Mouse (Mus musculus) kidney, adult 10 weeks (tissue): ENCODE measurements around the gene Dbnl. TPM values are rescaled to one million over a fixed set of nuclear protein-coding genes. Genes with fewer than 3 reads are reported as not detected.

Experiments used
- polyA plus RNA-seq: library from polyadenylated mRNA; stranded (reverse); fragments of 350-450 nt; fragmentation: Illumina TruSeq; extraction: RNeasy Lipid Tissue Mini Kit (QIAGEN cat#74804); gene quantifications from one replicate; pipeline ENCODE4 v1.2.3, GENCODE M21; 2014; ENCODE audit warnings: low read depth, low replicate concordance

Dbnl gene
- 3.7 TPM for polyA plus RNA-seq

DNA sequence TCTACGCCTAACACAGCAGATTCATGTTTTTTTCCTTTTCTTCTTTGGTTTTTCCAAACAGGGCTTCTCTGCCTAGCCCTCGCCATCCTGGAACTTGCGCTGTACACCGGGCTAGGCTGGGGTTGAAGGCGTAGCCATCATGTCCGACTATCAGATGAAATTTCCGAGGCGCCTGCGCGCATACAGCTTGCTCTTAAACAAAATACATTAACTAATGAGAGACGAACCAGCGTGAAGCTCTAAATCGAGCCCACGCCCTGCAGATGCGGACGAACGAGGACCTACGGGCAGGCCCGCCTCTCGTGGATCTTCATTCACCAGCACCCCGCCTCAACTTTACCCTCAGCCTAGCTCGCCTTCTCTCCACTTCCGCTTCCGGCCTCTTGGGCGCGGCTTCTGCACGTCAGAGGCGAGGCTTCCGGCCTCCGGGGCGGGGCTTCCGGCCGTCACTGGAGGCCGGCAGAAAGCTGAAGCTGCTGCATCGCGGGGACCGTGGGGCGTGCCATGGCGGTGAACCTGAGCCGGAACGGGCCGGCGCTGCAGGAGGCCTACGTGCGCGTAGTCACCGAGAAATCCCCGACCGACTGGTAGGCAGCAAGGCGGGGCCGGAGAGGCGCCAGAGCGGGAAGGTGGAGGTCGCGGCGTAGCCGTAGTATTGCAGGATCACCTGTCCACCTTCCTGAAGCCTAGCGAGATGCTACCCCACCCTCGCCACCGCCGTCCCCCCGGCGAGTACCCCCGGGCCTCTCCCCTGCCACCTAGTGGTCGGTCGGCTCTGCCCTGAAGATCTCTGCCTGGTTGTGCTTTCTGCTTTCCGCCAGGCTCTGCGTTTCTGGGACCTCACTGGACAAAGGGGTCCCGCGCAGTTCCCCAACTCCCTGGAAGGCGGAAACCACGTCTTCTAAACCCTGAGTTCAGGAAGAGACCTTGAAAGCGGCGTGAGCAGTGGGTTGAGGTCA is at the start of gene Dbnl:
Gene Dbnl (plus strand): TSS at position 433 of the 959 bp plus-strand sequence.

DNA sequence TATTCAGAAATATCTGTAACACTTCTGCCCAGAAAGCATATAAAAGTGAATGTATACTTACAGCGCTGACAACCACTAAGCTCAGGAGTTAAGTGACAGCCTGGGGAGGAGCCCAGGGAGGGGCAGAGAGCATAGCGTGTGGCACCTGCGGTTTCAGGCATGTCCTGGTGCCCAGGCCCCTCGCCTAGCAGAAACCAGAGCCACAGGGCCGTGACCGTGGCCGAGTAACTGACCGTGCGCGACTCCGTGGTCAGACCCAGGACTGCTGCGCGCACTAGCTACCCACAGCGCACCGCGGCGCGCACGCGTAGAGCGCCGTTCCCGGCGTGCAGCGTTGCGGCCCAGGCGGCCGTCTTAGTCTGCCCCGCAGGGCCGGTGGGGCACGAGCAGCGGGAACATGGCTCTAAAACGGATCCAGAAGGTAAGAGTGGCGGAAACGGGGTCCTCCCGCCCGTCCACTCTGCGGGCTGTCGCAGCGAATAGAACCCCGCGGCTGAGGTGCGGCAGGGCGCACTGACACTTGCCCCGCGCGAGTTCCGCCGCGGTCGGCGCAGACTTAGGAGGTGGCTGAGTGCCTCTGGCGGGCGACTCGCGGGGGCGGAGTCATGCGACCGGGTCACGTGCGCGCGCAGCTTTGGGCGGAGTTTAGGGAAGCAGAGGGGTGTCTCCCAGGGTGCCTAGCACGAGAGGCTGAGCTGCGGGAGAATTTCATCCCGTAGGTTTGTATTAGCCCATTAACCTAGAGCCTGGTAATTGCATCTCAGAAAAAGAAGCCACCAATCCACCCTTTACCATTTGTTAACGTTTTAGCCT is 26.3 kb upstream of the Dbnl start, which contains the start of gene Urgcp:
Gene Urgcp (minus strand): TSS at position 557 of the 813 bp plus-strand sequence.

DNA sequence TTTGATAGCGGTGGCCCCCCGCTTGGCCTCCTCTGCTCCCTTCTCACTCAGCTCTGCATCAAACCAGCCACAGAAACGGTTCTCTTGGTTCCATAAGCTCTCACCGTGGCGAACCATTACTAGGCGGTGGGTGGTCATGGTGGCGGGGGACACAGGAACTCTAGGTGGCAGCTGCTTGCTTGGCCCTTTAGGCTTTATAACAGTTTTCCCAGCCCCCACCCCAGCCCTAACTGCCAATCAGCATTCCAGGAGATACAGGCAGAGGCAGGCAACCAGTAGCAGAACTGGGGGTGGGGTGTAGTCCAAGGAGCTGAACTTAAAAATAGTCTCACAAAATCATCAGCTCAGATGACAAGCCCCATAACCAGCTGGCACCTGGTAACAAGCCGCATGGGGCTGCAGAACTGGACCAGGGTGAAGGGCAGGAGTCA is 15.3 kb downstream of the Dbnl start, which contains the start of gene Pgam2:
Gene Pgam2 (minus strand): TSS at position 183 of the 431 bp plus-strand sequence.

DNA sequence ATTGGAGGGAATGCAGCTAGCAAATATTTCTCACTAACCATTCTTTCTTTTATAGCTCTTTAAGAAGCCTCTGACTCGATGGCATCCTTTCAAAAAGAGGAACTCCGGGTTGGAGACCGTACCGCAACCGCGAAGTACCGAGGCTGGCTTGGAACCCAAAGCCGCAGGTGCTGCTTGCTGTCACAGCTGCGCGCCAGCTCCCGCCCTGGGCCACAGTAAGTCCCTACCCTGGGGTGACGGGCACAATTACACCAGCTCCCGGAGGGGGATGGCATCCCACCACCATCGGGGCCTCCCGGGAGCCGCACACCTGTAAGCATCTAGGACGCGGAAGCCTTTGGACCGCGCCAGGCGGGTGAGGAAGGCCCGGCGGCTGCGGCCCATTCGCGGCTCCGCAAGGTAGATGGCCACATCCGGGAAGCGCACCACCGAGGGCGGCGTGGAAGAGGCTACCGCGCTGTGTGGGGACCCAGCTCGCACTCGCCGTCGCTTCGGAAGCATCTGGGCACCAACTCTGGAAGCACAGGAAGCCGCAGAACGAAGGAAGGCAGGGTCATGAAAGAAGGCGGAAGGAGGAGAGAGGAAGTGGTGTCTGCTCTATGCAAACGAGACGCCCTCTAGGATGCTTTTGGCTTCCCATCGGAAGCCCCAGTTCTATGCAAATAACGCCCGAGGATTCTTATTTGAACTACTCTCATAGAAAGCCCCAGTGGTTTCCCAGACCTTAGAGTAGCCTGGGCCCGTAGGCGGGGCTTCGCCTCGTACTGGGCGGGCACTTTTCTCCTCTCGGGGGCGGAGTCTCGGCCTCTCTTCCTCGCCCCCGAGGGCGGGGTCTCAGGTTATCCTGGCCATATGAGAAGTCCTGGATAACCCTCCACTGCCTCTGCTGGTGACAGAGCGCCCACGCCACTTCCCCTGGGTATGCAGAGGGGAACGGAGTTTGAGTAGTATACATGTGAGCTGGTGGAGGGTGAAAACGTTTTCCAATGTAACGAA is 49.3 kb downstream of the Dbnl start, which contains the start of gene Polm:
Gene Polm (minus strand): TSS at position 766 of the 996 bp plus-strand sequence.

Other genes with a start within 250 kb of the Dbnl start
- gene Ccdc117, start 246.3 kb upstream of the Dbnl start, polyA plus RNA-seq, result 51.3 TPM
- not detected for gene Ankrd36, start 218.8 kb upstream of the Dbnl start, polyA plus RNA-seq
- gene Mrps24, start 72.8 kb upstream of the Dbnl start, polyA plus RNA-seq, result 12.9 TPM
- gene Urgcp, start 26.1 kb upstream of the Dbnl start, polyA plus RNA-seq, result 6.6 TPM
- 1.0 TPM for gene Pgam2, start 15.2 kb downstream of the Dbnl start, polyA plus RNA-seq
- 0.61 TPM for gene Polm, start 49.5 kb downstream of the Dbnl start, polyA plus RNA-seq
- 2.9 TPM for gene Aebp1, start 73.5 kb downstream of the Dbnl start, polyA plus RNA-seq
- not detected for gene Pold2, start 89.8 kb downstream of the Dbnl start, polyA plus RNA-seq
- not detected for gene Myl7, start 110.3 kb downstream of the Dbnl start, polyA plus RNA-seq
- gene Gck, start 161.6 kb downstream of the Dbnl start, polyA plus RNA-seq, result not detected
- gene Ykt6, start 167.2 kb downstream of the Dbnl start, polyA plus RNA-seq, result 36.6 TPM